Mouse (Mus musculus) C3H10T1/2 (cell line): ENCODE data around the gene Gmpr2. TPM values are rescaled to one million over a fixed set of nuclear protein-coding genes. Genes with fewer than 3 reads are reported as not detected.

ENCODE experiments used
- polyA plus RNA-seq, 2 experiments: library from polyadenylated mRNA; unstranded; fragments of >200 nt; fragmentation: generic; extraction: Trizol; gene quantifications; one replicate each; pipeline ENCODE4 v1.2.1; 2012; ENCODE audit warnings: missing spikeins in 2 of 2

The Gmpr2 gene
- polyA plus RNA-seq, result 10 to 100 TPM in 1 of 2 experiments, 1 to 10 TPM in 1; 5.5 to 13.1 TPM

GRCm38 (mm10) chr14:55671833-55672740, at the start of gene Gmpr2, which contains the start of gene Nedd8:
Gene Gmpr2, plus strand, starts transcription at chr14:55671941.
Gene Nedd8, minus strand, starts transcription at chr14:55672124.

GRCm38 (mm10) chr14:55635523-55636007, 36.2 kb upstream of the Gmpr2 start, which contains the start of gene Ipo4:
Gene Ipo4, minus strand, starts transcription at chr14:55635957.

GRCm38 (mm10) chr14:55637795-55638194, 33.9 kb upstream of the Gmpr2 start, which contains the start of gene Gm49378:
Gene Gm49378, minus strand, starts transcription at chr14:55637895.

DNA sequence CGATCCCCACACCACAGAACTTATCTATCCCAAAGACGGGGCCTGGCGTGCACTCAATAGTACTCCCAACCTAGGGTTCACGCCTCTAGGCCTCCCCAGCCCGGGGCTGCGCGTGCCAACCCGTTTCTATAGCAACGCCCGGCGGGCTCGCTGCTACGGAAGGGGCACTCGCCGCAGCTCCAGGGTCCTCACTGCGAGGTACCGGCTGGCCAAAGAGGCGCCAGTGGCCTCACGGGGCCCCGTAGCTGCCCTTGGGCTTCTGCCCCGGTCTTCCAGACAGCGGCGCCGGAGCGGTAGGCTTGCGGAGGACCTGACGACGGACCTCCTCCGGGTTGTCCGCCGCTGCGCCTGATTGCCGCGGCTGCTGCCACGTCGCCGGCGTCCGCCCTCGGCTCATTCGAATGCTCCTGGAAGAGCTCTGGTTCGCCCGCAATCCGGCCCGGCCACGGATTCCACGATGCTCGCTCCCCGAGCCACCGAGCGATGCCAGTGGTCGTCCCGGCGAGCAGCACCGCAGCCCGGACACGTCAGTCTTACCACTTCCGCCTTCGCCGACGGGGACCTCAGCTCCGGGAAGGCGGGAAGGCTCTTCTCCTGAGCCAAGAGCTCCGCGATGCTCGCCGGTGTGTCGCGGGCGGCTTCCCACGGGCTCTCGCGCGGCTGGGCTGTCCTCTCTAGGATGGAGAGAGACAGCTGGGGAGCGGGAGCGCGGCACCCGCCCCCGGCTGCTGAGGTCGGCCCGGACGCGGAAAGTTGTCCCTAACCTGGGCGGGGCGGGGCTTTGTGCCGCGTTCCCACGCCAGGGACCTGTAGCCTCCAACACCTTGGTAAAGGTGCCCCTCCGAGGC, 28.5 kb upstream of the Gmpr2 start, which contains the start of gene Tm9sf1:
TSS of gene Tm9sf1 (minus strand) at position 747 of the 848 bp plus-strand sequence.

GRCm38 (mm10) chr14:55649884-55650283, 21.9 kb upstream of the Gmpr2 start, which contains the start of gene Tssk4:
Gene Tssk4, plus strand, starts transcription at chr14:55650184.

DNA sequence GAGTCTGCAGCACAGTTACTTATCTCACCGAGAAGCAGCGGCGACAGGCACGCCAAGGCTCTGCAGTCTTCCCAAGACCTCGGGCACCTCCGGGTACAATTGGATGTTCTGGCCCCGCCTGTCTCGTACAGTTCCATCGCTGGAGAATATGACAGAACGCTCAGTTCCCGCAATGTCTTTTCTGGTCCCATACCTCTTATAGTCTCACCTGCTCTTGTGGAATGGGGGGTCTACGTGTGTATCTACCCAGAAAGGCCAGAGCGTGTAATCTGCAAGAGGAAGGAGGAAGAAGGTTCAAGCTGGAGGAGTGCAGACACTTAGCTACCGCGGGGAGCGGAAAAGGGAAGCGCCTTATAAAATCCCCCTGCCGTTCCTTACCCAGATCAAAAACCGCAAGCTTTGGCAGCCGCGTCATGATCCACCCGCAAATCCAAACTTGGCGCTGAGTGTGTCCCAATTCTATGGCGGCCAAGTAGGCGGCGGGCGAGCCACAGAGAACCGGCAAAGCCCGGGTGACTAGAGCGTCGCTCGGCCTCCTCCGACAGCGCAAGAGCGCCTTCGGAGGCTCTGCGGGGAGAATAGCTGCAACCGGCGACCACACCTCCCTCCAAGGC, 11.7 kb upstream of the Gmpr2 start, which contains the start of gene Mdp1:
TSS of gene Mdp1 (minus strand) at position 549 of the 614 bp plus-strand sequence.

GRCm38 (mm10) chr14:55681160-55682117, 9.7 kb downstream of the Gmpr2 start, which contains the start of gene Tinf2:
Gene Tinf2, minus strand, starts transcription at chr14:55681820.

GRCm38 (mm10) chr14:55713729-55714122, 42.0 kb downstream of the Gmpr2 start, which contains the start of gene Tgm1:
Gene Tgm1, minus strand, starts transcription at chr14:55713926.

GRCm38 (mm10) chr14:55721700-55722437, 50.1 kb downstream of the Gmpr2 start, which contains the start of gene Rabggta:
Gene Rabggta, minus strand, starts transcription at chr14:55722263.

Other genes with a start within 250 kb of the Gmpr2 start
- gene Dhrs4, start 193.2 kb upstream of the Gmpr2 start, polyA plus RNA-seq, result 10 to 100 TPM; 26.9 to 60.5 TPM
- under 1 TPM; 0.02 to 0.26 TPM for gene Carmil3, start 181.3 kb upstream of the Gmpr2 start, polyA plus RNA-seq
- gene Cpne6, start 161.5 kb upstream of the Gmpr2 start, polyA plus RNA-seq, result not detected
- under 1 TPM in 1 of 2 experiments, not detected in 1; 0.01 TPM for gene Nrl, start 147.0 kb upstream of the Gmpr2 start, polyA plus RNA-seq
- gene Pck2, start 131.7 kb upstream of the Gmpr2 start, polyA plus RNA-seq, result 10 to 100 TPM; 43.7 to 67.2 TPM
- gene Dcaf11, start 111.9 kb upstream of the Gmpr2 start, polyA plus RNA-seq, result 10 to 100 TPM; 16.2 to 34.9 TPM
- under 1 TPM; 0.21 to 0.70 TPM for gene A730061H03Rik, start 111.5 kb upstream of the Gmpr2 start, polyA plus RNA-seq
- not detected for gene Fitm1, start 96.3 kb upstream of the Gmpr2 start, polyA plus RNA-seq
- 100 to 1,000 TPM; 148 to 216 TPM for gene Psme1, start 93.8 kb upstream of the Gmpr2 start, polyA plus RNA-seq
- 10 to 100 TPM in 1 of 2 experiments, 1 to 10 TPM in 1; 6.1 to 11.5 TPM for gene Emc9, start 86.6 kb upstream of the Gmpr2 start, polyA plus RNA-seq
- 100 to 1,000 TPM; 139 to 336 TPM for gene Psme2, start 80.8 kb upstream of the Gmpr2 start, polyA plus RNA-seq
- gene Rnf31, start 80.2 kb upstream of the Gmpr2 start, polyA plus RNA-seq, result 10 to 100 TPM; 18.0 to 18.4 TPM
- gene Irf9, start 68.4 kb upstream of the Gmpr2 start, polyA plus RNA-seq, result 10 to 100 TPM in 1 of 2 experiments, 1 to 10 TPM in 1; 1.0 to 22.0 TPM
- not detected for gene Rec8, start 53.9 kb upstream of the Gmpr2 start, polyA plus RNA-seq
- gene Ipo4, start 36.0 kb upstream of the Gmpr2 start, polyA plus RNA-seq, result 100 to 1,000 TPM in 1 of 2 experiments, 10 to 100 TPM in 1; 83.9 to 139 TPM
- gene Gm49378, start 34.0 kb upstream of the Gmpr2 start, polyA plus RNA-seq, result under 1 TPM; 0.04 to 0.05 TPM
- 10 to 100 TPM; 25.9 to 65.1 TPM for gene Tm9sf1, start 28.1 kb upstream of the Gmpr2 start, polyA plus RNA-seq
- gene Tssk4, start 21.8 kb upstream of the Gmpr2 start, polyA plus RNA-seq, result 1 to 10 TPM in 1 of 2 experiments, under 1 TPM in 1; 0.29 to 1.1 TPM
- 10 to 100 TPM in 1 of 2 experiments, 1 to 10 TPM in 1; 9.1 to 23.8 TPM for gene Mdp1, start 11.4 kb upstream of the Gmpr2 start, polyA plus RNA-seq
- gene Nedd8, start 183 bp downstream of the Gmpr2 start, polyA plus RNA-seq, result 100 to 1,000 TPM; 239 to 456 TPM
- 10 to 100 TPM in 1 of 2 experiments, 1 to 10 TPM in 1; 9.3 to 11.8 TPM for gene Tinf2, start 9.9 kb downstream of the Gmpr2 start, polyA plus RNA-seq
- under 1 TPM; 0.01 to 0.08 TPM for gene Tgm1, start 42.0 kb downstream of the Gmpr2 start, polyA plus RNA-seq
- gene Rabggta, start 50.3 kb downstream of the Gmpr2 start, polyA plus RNA-seq, result 10 to 100 TPM in 1 of 2 experiments, 1 to 10 TPM in 1; 8.2 to 12.8 TPM
- gene Dhrs1, start 73.7 kb downstream of the Gmpr2 start, polyA plus RNA-seq, result 10 to 100 TPM; 46.0 to 89.8 TPM
- 10 to 100 TPM; 15.2 to 35.9 TPM for gene Nop9, start 73.8 kb downstream of the Gmpr2 start, polyA plus RNA-seq
- 1 to 10 TPM in 1 of 2 experiments, under 1 TPM in 1; 0.11 to 3.7 TPM for gene Cideb, start 86.5 kb downstream of the Gmpr2 start, polyA plus RNA-seq
- gene Ltb4r2, start 89.5 kb downstream of the Gmpr2 start, polyA plus RNA-seq, result under 1 TPM; 0.02 to 0.05 TPM
- under 1 TPM in 1 of 2 experiments, not detected in 1; 0.04 TPM for gene Ltb4r1, start 94.0 kb downstream of the Gmpr2 start, polyA plus RNA-seq
- not detected for gene Adcy4, start 112.2 kb downstream of the Gmpr2 start, polyA plus RNA-seq
- 1 to 10 TPM; 3.8 to 4.1 TPM for gene Ripk3, start 116.9 kb downstream of the Gmpr2 start, polyA plus RNA-seq
- gene Nfatc4, start 151.2 kb downstream of the Gmpr2 start, polyA plus RNA-seq, result 10 to 100 TPM in 1 of 2 experiments, 1 to 10 TPM in 1; 2.5 to 19.8 TPM
- gene Nynrin, start 182.1 kb downstream of the Gmpr2 start, polyA plus RNA-seq, result 1 to 10 TPM in 1 of 2 experiments, under 1 TPM in 1; 0.09 to 4.1 TPM
- gene Cbln3, start 212.5 kb downstream of the Gmpr2 start, polyA plus RNA-seq, result under 1 TPM; 0.08 to 0.98 TPM
- 1 to 10 TPM; 1.2 to 9.7 TPM for gene Khnyn, start 213.0 kb downstream of the Gmpr2 start, polyA plus RNA-seq
- under 1 TPM in 1 of 2 experiments, not detected in 1; 0.44 TPM for gene Sdr39u1, start 228.4 kb downstream of the Gmpr2 start, polyA plus RNA-seq